Mouse (Mus musculus) spleen, adult 2 months (tissue): ENCODE data around the gene Fam149a.

Experiments used
- CTCF ChIP-seq: fragments of 200-500 bp; IDR thresholded peaks from 2 replicates; pipeline ENCODE4 v1.5.1; 2011; ENCODE audit warnings: mild to moderate bottlenecking, inconsistent platforms; ENCODE audit not compliant: insufficient read depth, insufficient read length, insufficient replicate concordance; ENCODE audit errors: extremely low read depth
- POLR2A ChIP-seq: fragments of 200-500 bp; IDR thresholded peaks from 2 replicates; pipeline ENCODE4 v1.6.1; 2011; ENCODE audit warnings: low read depth, low read length, inconsistent platforms

DNA sequence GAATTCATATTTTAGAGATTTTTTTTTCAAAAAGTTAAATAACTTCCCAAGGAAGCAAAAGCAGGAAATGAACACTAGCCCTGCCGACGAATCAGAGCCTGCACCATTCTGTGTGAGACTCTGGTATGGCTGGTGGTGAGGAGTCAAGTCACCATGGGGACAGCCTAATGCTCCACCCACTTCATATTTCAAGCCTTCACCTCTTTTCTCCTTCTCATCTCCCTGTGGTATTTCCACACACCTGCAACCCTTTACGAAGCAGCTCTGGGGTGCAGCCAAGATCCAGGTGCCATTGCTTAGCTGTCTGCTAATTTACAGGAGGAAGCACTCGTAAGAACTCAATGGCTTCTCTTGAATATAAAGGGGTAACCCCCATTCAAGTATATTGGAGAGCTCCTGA lies 71.1 kb downstream of the Fam149a start:
- TF ChIP-seq CTCF (no peak), POLR2A (no peak)
